Mouse (Mus musculus): ENCODE data around the gene Map1s. TPM values are rescaled to one million over a fixed set of nuclear protein-coding genes. Genes with fewer than 3 reads are reported as not detected.

Gene Map1s
- total and polyA plus RNA-seq, 3 experiments, result 9.5 to 51.4 (median 30.9) TPM

DNA sequence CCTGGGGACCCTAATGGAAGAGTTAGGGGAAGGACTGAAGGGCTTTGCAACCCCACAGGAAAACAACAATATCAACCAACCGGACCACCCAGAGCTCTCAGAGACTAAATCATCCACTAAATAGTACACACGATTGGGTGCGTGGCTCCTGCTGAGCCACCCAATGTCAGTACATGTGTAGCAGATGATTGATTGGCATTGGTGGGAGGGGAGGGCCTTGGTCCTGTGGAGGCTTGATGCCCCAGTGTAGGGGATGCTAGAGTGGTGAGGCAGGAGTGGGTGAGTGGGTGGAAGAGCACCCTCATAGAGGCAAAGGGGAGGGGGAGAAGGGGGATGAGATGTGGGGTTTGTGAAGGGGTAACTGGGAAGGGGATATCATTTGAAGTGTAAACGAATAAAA lies 18.4 kb downstream of the Map1s start (continued):
- TF ChIP-seq TCF12 (IDR thresholded peaks at IDR 0.05; ENCODE audit: low read depth, low read length), result no peak

DNA sequence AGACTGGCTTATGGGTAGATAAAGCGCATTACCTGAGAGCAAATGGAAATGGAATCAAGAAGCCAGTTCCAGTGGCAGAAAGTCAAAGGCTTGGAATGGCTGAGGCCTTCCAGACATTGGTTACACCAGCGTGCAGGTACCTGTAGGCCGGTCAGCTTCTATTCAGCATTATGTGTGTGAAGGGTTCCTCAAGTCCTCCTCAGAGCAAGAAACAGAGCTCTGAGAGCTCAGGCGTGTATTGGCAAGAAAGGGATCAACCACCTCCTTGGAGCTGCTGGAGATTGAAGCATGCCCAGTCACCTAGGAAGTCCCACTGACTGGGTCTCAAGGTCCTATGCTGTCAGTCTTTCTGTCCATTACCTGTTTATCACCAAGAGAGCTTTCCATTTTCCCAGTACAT lies 20.0 kb downstream of the Map1s start:
- dilution Hi-C loops (cut with MboI; ENCODE audit: extremely low pct_ligation_motif_present, extremely low pct_unique_long_range_greater_than_20kb, low sequenced_read_pairs), result no loop called here
- no peak overlapping the region for H3K27ac ChIP-seq (ENCODE audit: insufficient read depth, low read depth)

DNA sequence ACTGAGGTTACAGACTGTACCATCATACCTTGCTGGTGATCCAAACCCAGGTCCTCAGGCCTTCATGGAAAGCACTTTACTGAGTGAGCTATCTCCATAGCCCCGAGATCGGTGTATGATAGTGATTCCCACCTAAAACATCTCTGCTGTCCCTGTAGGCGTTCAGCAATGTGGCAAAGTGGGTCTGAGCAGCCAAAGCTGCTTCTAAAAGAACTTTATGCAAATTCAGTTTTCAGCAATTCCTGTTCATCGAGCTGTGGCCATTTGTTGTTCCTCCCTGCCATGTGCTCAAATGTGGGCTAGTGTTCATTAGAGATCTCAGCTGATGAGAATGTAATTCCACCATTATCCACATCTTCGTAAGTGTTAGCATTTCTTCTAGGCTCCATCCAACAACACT lies 20.7 kb downstream of the Map1s start:
- TF ChIP-seq CHD2 (IDR thresholded peaks at IDR 0.05; ENCODE audit: low read length) (no peak), CHD1 (IDR thresholded peaks at IDR 0.05; ENCODE audit: low read depth, low read length) (no peak), MYC (IDR thresholded peaks at IDR 0.05; ENCODE audit: low read depth, low read length) (no peak), TCF12 (IDR thresholded peaks at IDR 0.05; ENCODE audit: low read depth, low read length) (no peak), SIN3A (IDR thresholded peaks at IDR 0.05; ENCODE audit: low read length) (no peak), ETS1 (conservative IDR thresholded peaks at IDR 0.05; ENCODE audit: low read depth, low read length) (no peak), SMC3 (IDR thresholded peaks at IDR 0.05; ENCODE audit: low read depth, low read length) (no peak), ZMIZ1 (IDR thresholded peaks at IDR 0.05; ENCODE audit: low read depth, low read length) (no peak), NELFE (IDR thresholded peaks at IDR 0.05; ENCODE audit: low read depth, low read length) (no peak), RAD21 (IDR thresholded peaks at IDR 0.05; ENCODE audit: low read depth, low read length) (no peak), E2F4 (IDR thresholded peaks at IDR 0.05; ENCODE audit: insufficient replicate concordance, low read depth, low read length) (no peak), TBP (conservative IDR thresholded peaks at IDR 0.05; ENCODE audit: low read depth, low read length) (no peak), USF1 (IDR thresholded peaks at IDR 0.05; ENCODE audit: low read depth, low read length) (no peak), MEF2A (IDR thresholded peaks at IDR 0.05; ENCODE audit: borderline replicate concordance, low read depth, low read length) (no peak), USF2 (conservative IDR thresholded peaks at IDR 0.05; ENCODE audit: low read depth, low read length) (no peak), ELF1 (IDR thresholded peaks at IDR 0.05; ENCODE audit: low read depth, low read length) (no peak), POLR2AphosphoS2 (IDR thresholded peaks at IDR 0.05; ENCODE audit: low read depth, low read length) (no peak), NRF1 (IDR thresholded peaks at IDR 0.05; ENCODE audit: low read depth, low read length) (no peak), BHLHE40 (IDR thresholded peaks at IDR 0.05; ENCODE audit: low read depth, low read length) (no peak), IRF4 (IDR thresholded peaks at IDR 0.05; ENCODE audit: low read depth, low read length) (no peak)
- no peak overlapping the region for H3K4me3 ChIP-seq (replicated peaks in 1 of 3; ENCODE audit: low read depth in 2 of 3, low read length in 2 of 3, poor library complexity in 1 of 3)
- H3K36me3 ChIP-seq (replicated peaks in 1 of 2; ENCODE audit: control insufficient read depth in 1 of 2, insufficient read depth in 1 of 2, low read length in 1 of 2), result peaks cover 0 to 7% of the 10 kb centered on the region in 2 experiments
- no peak for DNase-seq (ENCODE audit: extremely low read depth)
- H3K4me1 ChIP-seq (ENCODE audit: control insufficient read depth in 1 of 2, insufficient read depth in 2 of 2), result peaks cover 0 to 11% of the 10 kb centered on the region in 2 experiments; a peak in 2 of 4 replicates
- H3K9ac ChIP-seq (ENCODE audit: insufficient read depth, low read depth), result no peak overlapping the region
- H3K27ac ChIP-seq (ENCODE audit: insufficient read depth, low read depth), result no peak overlapping the region
- no peaks in the 10 kb centered on the region for H3K9me3 ChIP-seq (replicated peaks; ENCODE audit: low read length)
- in situ Hi-C loops (cut with MboI; ENCODE audit: low pct_ligation_motif_present, low pct_unique_long_range_greater_than_20kb, low sequenced_read_pairs) (no loop called here), dilution Hi-C loops (cut with MboI; ENCODE audit: extremely low pct_ligation_motif_present, extremely low pct_unique_long_range_greater_than_20kb, low sequenced_read_pairs) (no loop called here)
- no peaks in the 10 kb centered on the region for H3K27me3 ChIP-seq (replicated peaks)
- no peaks in the 10 kb centered on the region for H3K79me2 ChIP-seq (replicated peaks; ENCODE audit: control insufficient read depth, extremely low read depth, insufficient read depth, poor library complexity, severe bottlenecking)
- H3K4me2 ChIP-seq (ENCODE audit: insufficient read depth, low read depth, poor library complexity, severe bottlenecking), result no peak overlapping the region

More for the DNA sequence above, 20.0 kb downstream of the Map1s start:
- in situ Hi-C loops (cut with MboI; ENCODE audit: low pct_ligation_motif_present, low pct_unique_long_range_greater_than_20kb, low sequenced_read_pairs), result no loop called here
- H3K4me1 ChIP-seq (ENCODE audit: control insufficient read depth in 1 of 2, insufficient read depth in 2 of 2), result peaks cover 0 to 11% of the 10 kb centered on the region in 2 experiments; a peak in 2 of 4 replicates
- no peak overlapping the region for H3K4me3 ChIP-seq (replicated peaks in 1 of 3; ENCODE audit: low read depth in 2 of 3, low read length in 2 of 3, poor library complexity in 1 of 3)
- H3K36me3 ChIP-seq (replicated peaks in 1 of 2; ENCODE audit: control insufficient read depth in 1 of 2, insufficient read depth in 1 of 2, low read length in 1 of 2), result peaks cover 0 to 14% of the 10 kb centered on the region in 2 experiments
- H3K9me3 ChIP-seq (replicated peaks; ENCODE audit: low read length), result no peaks in the 10 kb centered on the region
- TF ChIP-seq EP300 (IDR thresholded peaks at IDR 0.05; ENCODE audit: low read length) (no peak), USF2 (conservative IDR thresholded peaks at IDR 0.05; ENCODE audit: low read depth, low read length) (no peak), HCFC1 (IDR thresholded peaks at IDR 0.05; ENCODE audit: low read depth, low read length) (no peak), NELFE (IDR thresholded peaks at IDR 0.05; ENCODE audit: low read depth, low read length) (no peak), MEF2A (IDR thresholded peaks at IDR 0.05; ENCODE audit: borderline replicate concordance, low read depth, low read length) (no peak), ZKSCAN1 (IDR thresholded peaks at IDR 0.05; ENCODE audit: borderline replicate concordance, low read depth, low read length) (no peak), ELF1 (IDR thresholded peaks at IDR 0.05; ENCODE audit: low read depth, low read length) (no peak), MAFK (IDR thresholded peaks at IDR 0.05; ENCODE audit: insufficient replicate concordance, low read length) (no peak), CHD1 (IDR thresholded peaks at IDR 0.05; ENCODE audit: low read depth, low read length) (no peak), E2F4 (IDR thresholded peaks at IDR 0.05; ENCODE audit: insufficient replicate concordance, low read depth, low read length) (no peak)
- H3K79me2 ChIP-seq (replicated peaks; ENCODE audit: control insufficient read depth, extremely low read depth, insufficient read depth, poor library complexity, severe bottlenecking), result no peaks in the 10 kb centered on the region
- H3K4me2 ChIP-seq (ENCODE audit: insufficient read depth, low read depth, poor library complexity, severe bottlenecking), result no peak overlapping the region
- no peak overlapping the region for H3K9ac ChIP-seq (ENCODE audit: insufficient read depth, low read depth)
- DNase-seq (ENCODE audit: extremely low read depth), result no peak
- H3K27me3 ChIP-seq (replicated peaks), result no peaks in the 10 kb centered on the region
